Mouse (Mus musculus) embryonic facial prominence, embryonic 13.5 days (tissue): ENCODE measurements around the gene Nol11. TPM values are rescaled to one million over a fixed set of nuclear protein-coding genes. Genes with fewer than 3 reads are reported as not detected.
"Not testable (repeated sequence)": the region's sequence is repeated elsewhere in the genome, so short reads cannot be mapped to it uniquely, and the experiment has no call there.

ENCODE experiments used
- ATAC-seq: fragments of 200-750 bp; cut with Nextera tagmentation; 2 replicates; pipeline ENCODE4 v1.8.0; 2017; ENCODE audit warnings: low read depth; ENCODE audit not compliant: insufficient number of reproducible peaks, insufficient read depth, low FRiP score, low TSS enrichment
- H3K27ac ChIP-seq: fragments of 300-500 bp; sonication (generic); 2 replicates; pipeline ENCODE4 v1.5.1; 2015; ENCODE audit warnings: moderate library complexity, mild to moderate bottlenecking, inconsistent platforms
- H3K27me3 ChIP-seq: fragments of 300-500 bp; sonication (generic); 2 replicates; pipeline ENCODE4 v1.6.1; 2015; ENCODE audit warnings: mild to moderate bottlenecking, inconsistent platforms
- H3K36me3 ChIP-seq: fragments of 300-500 bp; sonication (generic); 2 replicates; pipeline ENCODE4 v1.6.1; 2015; ENCODE audit warnings: mild to moderate bottlenecking, inconsistent platforms
- H3K4me1 ChIP-seq: fragments of 300-500 bp; sonication (generic); 2 replicates; pipeline ENCODE4 v1.6.1; 2015; ENCODE audit warnings: inconsistent platforms
- H3K4me2 ChIP-seq: fragments of 300-500 bp; sonication (generic); 2 replicates; pipeline ENCODE4 v1.6.1; 2015; ENCODE audit warnings: moderate library complexity, mild to moderate bottlenecking, inconsistent platforms
- H3K4me3 ChIP-seq: fragments of 300-500 bp; sonication (generic); 2 replicates; pipeline ENCODE4 v1.5.1; 2015; ENCODE audit warnings: mild to moderate bottlenecking, inconsistent platforms
- H3K9ac ChIP-seq: fragments of 300-500 bp; sonication (generic); 2 replicates; pipeline ENCODE4 v1.6.1; 2015; ENCODE audit warnings: mild to moderate bottlenecking, inconsistent platforms
- H3K9me3 ChIP-seq: fragments of 300-500 bp; sonication (generic); 2 replicates; pipeline ENCODE4 v1.6.1; 2016; ENCODE audit warnings: inconsistent platforms
- WGBS: fragments of 180-500 bp; shearing (Covaris S2); methylation state at CpG from one replicate; pipeline ENCODE4 v1.1.7; 2015; ENCODE audit warnings: mixed read lengths; 5-methylcytosine and 5-hydroxymethylcytosine counted together
- polyA plus RNA-seq: library from polyadenylated mRNA; unstranded; fragments of >200 nt; fragmentation: Nextera tagmentation; extraction: Ambion mirVana; gene quantifications from 2 replicates; pipeline ENCODE4 v1.2.1, GENCODE M21; 2015

Nol11 gene
- polyA plus RNA-seq, 1 experiment from 2014 or later = 61.4 TPM

DNA sequence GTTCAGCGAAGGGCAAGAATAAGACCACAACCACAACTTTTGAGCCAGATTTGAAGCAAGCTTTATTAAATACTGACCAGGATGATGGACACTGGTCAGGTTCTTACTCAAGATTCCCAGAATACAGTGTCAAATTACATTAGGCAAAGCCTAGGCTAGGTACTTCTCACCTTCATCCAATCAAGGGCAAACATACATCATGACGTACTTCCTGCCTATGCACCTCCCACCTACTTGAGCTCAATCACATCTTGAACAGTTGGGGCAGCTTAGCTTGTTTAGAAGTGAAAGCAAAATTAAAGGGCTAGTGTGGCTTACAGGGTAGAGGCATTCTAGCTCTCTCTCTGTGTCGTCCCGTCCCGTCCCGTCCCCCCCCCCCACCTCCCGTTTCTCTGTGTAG is 34.8 kb downstream of the Nol11 start:
- Histone ChIP-seq H3K36me3 (no peaks in the 10 kb centered on the region), H3K4me3 (no peak overlapping the region), H3K9me3 (no peaks in the 10 kb centered on the region), H3K4me1 (no peaks in the 10 kb centered on the region), H3K4me2 (no peak overlapping the region), H3K9ac (no peak overlapping the region), H3K27ac (no peak overlapping the region), H3K27me3 (no peaks in the 10 kb centered on the region)
- 80% methylated on average over 7 of the region's 7 CpGs for WGBS
- no peak for ATAC-seq

DNA sequence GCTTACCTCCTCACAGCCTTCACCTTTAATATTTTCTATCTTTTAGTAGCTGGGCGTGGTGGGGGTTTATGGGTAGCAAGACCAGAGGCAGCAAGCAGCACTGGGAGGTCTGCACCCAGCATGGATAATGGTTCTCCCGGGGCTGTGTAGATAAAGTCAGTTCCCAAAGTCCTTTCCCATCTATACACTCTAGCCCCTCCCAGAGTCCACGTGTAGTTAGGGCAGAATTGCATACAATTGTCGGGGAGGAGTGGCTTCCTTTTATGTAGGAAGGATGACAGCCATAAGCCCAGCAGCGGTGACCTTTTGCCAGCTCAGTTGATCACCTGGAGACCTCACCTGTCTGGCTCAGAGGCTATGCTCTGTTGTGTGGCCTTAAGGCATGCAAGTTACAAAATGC is 35.5 kb downstream of the Nol11 start:
- H3K9me3 ChIP-seq = no peaks in the 10 kb centered on the region
- 76% methylated on average over 5 of the region's 5 CpGs for WGBS
- H3K4me1 ChIP-seq = no peaks in the 10 kb centered on the region
- no peak overlapping the region for H3K27ac ChIP-seq
- no peaks in the 10 kb centered on the region for H3K27me3 ChIP-seq
- H3K36me3 ChIP-seq = no peaks in the 10 kb centered on the region
- no peak overlapping the region for H3K9ac ChIP-seq
- ATAC-seq = no peak
- H3K4me3 ChIP-seq = no peak overlapping the region
- no peak overlapping the region for H3K4me2 ChIP-seq

- Histone ChIP-seq H3K9me3 (no peaks in the 10 kb centered on the region), H3K27ac (no peak overlapping the region), H3K27me3 (no peaks in the 10 kb centered on the region), H3K4me1 (no peaks in the 10 kb centered on the region), H3K4me2 (no peak overlapping the region), H3K36me3 (no peaks in the 10 kb centered on the region), H3K9ac (no peak overlapping the region), H3K4me3 (no peak overlapping the region)
- WGBS = 80% methylated on average over 7 of the region's 7 CpGs
- no peak for ATAC-seq
These were observed 37.4 kb downstream of the Nol11 start for GRCm38 (mm10) chr11:107151809-107152208.

DNA sequence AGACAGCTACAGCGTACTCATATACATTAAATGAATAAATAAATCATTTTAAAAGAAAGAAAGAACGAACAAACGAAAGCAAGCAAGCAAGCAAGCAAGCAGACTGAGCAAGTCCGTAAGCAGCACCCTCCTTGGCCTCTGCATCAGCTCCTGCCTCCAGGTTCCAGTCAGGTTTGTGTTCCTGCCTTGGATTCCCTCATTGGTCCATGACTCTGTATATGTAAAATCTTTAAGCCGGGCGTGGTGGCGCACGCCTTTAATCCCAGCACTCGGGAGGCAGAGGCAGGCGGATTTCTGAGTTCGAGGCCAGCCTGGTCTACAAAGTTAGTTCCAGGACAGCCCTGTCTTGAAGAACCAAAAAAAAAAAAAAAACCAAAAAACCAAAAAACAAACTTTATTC is 45.2 kb downstream of the Nol11 start:
- H3K4me1 ChIP-seq, H3K9me3 ChIP-seq, H3K27me3 ChIP-seq, H3K27ac ChIP-seq, ATAC-seq, H3K4me3 ChIP-seq, H3K4me2 ChIP-seq, H3K36me3 ChIP-seq, H3K9ac ChIP-seq: not testable (repeated sequence)
- 92% methylated on average over 11 of the region's 11 CpGs for WGBS

- no peak overlapping the region for H3K9ac ChIP-seq
- no peak for ATAC-seq
- no peaks in the 10 kb centered on the region for H3K9me3 ChIP-seq
- H3K27me3 ChIP-seq = no peaks in the 10 kb centered on the region
- H3K4me3 ChIP-seq = no peak overlapping the region
- no peak overlapping the region for H3K4me2 ChIP-seq
- no peaks in the 10 kb centered on the region for H3K4me1 ChIP-seq
- no peak overlapping the region for H3K27ac ChIP-seq
- H3K36me3 ChIP-seq = no peaks in the 10 kb centered on the region
- WGBS = 84% methylated on average over 2 of the region's 2 CpGs
These were observed 46.8 kb downstream of the Nol11 start for GRCm38 (mm10) chr11:107142382-107142781.

DNA sequence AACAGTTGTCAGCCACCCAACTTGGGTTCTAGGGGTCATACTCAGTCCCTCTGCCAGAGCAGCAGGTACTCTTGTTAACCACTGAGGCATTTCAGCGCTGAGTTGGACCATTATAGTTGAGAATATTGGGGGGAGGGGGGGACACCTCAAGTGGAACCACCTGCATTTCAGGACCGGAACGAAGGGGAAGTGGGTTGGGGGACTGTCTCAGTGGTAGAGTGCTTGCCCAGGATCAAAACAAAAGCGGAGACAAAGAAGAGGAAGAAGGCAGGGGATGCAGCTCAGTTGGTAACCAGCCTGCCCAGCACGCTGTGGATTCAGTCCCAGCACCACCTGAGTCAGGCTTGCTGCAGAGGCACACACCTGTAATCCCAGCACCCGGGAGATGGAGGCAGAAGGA is 48.4 kb downstream of the Nol11 start:
- WGBS = 26% methylated on average over 6 of the region's 6 CpGs
- H3K9ac ChIP-seq = no peak overlapping the region
- no peaks in the 10 kb centered on the region for H3K9me3 ChIP-seq
- no peak overlapping the region for H3K4me3 ChIP-seq
- no peaks in the 10 kb centered on the region for H3K4me1 ChIP-seq
- no peaks in the 10 kb centered on the region for H3K27me3 ChIP-seq
- H3K4me2 ChIP-seq = no peak overlapping the region
- no peak overlapping the region for H3K27ac ChIP-seq
- no peak for ATAC-seq
- H3K36me3 ChIP-seq = no peaks in the 10 kb centered on the region

DNA sequence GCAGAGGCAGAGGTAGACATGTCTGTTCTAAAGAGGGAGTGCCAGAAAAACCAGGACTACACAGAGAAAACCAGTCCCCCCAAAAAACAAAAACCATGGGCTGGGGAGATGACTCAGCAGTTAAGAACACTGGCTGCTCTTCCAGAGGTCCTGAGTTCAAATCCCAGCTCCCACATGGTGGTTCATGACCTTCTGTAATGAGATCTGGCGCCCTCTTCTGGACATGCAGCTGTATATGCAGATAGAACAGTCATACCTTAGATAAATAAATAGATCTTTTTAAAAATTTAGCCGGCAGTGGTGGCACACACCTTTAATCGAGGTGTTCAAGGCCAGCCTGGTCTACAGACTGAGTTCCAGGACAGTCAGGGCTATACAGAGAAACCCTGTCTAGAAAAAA is 50.5 kb downstream of the Nol11 start:
- no peaks in the 10 kb centered on the region for H3K36me3 ChIP-seq
- 72% methylated on average over 3 of the region's 3 CpGs for WGBS

DNA sequence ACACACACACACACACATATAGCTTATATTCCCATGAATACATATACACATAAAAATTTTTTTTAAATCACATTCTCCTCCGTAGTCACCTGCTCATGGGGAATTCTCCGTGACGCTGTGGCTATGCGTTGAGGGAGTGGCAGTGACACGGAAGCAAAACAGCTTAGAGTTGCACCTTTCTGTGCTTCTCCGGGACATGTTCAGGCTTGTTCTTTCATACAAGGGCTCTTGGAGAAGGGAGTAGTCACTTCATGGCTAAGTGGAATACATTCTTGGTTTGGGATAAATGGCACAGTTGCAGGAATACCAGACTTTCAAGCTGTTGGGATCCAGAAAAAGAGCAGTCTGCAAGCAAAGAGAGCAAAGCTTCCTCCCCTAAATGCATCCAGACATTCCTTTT is 51.6 kb downstream of the Nol11 start:
- no peaks in the 10 kb centered on the region for H3K36me3 ChIP-seq
- peaks cover 2% of the 10 kb centered on the region for H3K4me1 ChIP-seq
- no peaks in the 10 kb centered on the region for H3K27me3 ChIP-seq
- H3K4me2 ChIP-seq = no peak overlapping the region
- ATAC-seq = no peak
- no peak overlapping the region for H3K9ac ChIP-seq
- no peak overlapping the region for H3K4me3 ChIP-seq
- WGBS = 86% methylated on average over 6 of the region's 6 CpGs
- no peak overlapping the region for H3K27ac ChIP-seq
- no peaks in the 10 kb centered on the region for H3K9me3 ChIP-seq

More for the DNA sequence above, 50.5 kb downstream of the Nol11 start:
- Histone ChIP-seq H3K4me3 (no peak overlapping the region), H3K4me2 (no peak overlapping the region), H3K27me3 (no peaks in the 10 kb centered on the region), H3K27ac (no peak overlapping the region), H3K9me3 (no peaks in the 10 kb centered on the region), H3K4me1 (no peaks in the 10 kb centered on the region), H3K9ac (no peak overlapping the region)
- ATAC-seq = no peak

DNA sequence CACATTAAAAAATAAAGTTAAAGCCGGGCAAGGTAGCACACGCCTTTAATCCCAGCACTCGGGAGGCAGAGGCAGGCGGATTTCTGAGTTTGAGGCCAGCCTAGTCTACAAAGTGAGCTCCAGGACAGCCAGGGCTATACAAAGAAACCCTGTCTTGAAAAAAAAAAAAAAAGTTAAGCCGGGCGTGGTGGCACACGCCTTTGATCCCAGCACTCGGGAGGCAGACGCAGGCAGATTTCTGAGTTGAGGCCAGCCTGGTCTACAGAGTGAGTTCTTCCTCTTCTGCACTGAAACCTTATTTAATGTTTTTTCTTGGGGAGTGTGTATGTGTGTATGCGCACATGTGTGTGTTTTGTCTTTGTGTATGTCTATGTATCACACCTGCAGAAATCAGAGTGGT is 52.7 kb downstream of the Nol11 start:
- H3K4me1 ChIP-seq, H3K9ac ChIP-seq, H3K27ac ChIP-seq, H3K36me3 ChIP-seq, H3K9me3 ChIP-seq, H3K4me2 ChIP-seq, H3K4me3 ChIP-seq, H3K27me3 ChIP-seq, ATAC-seq: not testable (repeated sequence)
- WGBS = 93% methylated on average over 10 of the region's 10 CpGs

- no peaks in the 10 kb centered on the region for H3K36me3 ChIP-seq
- no peak overlapping the region for H3K27ac ChIP-seq
- WGBS = 61% methylated on average over 3 of the region's 3 CpGs
- H3K4me3 ChIP-seq = no peak overlapping the region
- no peak overlapping the region for H3K9ac ChIP-seq
- ATAC-seq = no peak
- peaks cover 5% of the 10 kb centered on the region for H3K4me1 ChIP-seq
- no peaks in the 10 kb centered on the region for H3K27me3 ChIP-seq
- no peaks in the 10 kb centered on the region for H3K9me3 ChIP-seq
- no peak overlapping the region for H3K4me2 ChIP-seq
These were observed 53.4 kb downstream of the Nol11 start for GRCm38 (mm10) chr11:107135741-107136140.

DNA sequence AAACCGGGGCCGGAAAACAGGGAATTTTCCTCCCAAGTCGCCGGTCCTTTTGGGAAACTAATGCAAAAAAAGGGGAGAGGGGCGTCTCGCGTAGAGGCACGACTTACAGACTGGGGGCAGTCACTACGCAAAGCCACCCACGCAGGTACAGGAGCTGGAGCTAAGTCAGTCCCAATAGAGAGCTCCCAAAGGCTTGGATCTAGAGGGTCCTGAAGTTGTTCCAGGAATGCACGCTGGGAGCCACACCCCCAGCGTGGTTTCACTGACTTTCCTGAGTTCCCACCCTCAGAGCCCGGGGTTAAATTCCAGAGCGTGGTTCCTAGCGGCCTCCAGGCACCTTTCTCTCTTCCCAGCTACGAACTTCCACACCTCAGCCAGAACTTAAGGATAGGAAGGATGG is 56.8 kb downstream of the Nol11 start:
- Histone ChIP-seq H3K36me3 (no peaks in the 10 kb centered on the region), H3K9ac (peak overlapping the region; percentile 96), H3K4me2 (peak overlapping the region; percentile 85), H3K4me3 (peak overlapping the region; percentile 87), H3K27me3 (no peaks in the 10 kb centered on the region), H3K4me1 (peaks cover 16% of the 10 kb centered on the region), H3K9me3 (no peaks in the 10 kb centered on the region), H3K27ac (peak overlapping the region; percentile 95)
- peak; percentile 43; the same call in 1 of the 2 replicates for ATAC-seq
- under 1% methylated on average over 16 of the region's 16 CpGs for WGBS

DNA sequence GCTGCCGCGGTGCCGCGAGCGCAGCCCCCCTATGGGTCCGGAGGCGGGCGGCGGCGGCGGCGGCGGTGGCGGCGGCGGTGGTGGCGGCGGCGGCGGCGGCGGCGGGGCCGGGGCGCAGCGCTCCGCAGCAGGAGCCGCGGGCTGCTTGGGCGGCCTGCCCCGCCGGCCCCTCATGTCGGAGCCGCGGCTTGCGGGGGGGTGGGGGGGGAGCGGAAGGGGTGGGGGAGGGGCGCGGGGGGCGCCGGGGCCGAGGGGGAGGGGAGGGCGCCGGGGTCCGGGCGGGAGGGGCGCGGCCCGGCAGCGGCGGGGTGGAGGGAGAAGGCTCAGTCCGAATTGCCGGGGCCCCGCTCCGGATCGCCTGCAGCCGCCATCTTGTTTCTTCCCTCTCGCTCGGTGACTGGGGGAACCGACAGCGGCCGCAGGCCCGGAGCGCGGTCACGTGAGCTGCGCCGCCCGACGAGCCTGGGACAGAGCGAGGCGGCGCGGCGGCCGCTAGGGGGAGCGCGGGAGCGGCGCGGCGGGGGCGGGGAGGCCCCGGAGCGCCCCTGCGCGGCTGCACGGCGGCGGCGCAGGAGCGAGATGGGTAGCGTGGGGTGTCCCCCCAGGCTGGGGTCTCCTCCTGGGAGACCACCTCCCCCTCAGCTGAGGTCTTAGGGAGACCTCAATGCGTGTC is 57.3 kb downstream of the Nol11 start, which contains the start of gene Bptf:
Bptf (minus strand) TSS at position 379 of the 673 bp plus-strand sequence.
- no peaks in the 10 kb centered on the region for H3K9me3 ChIP-seq
- H3K4me3 ChIP-seq = peak within 1 kb of the TSS; percentile 87
- peaks cover 16% of the 10 kb centered on the region for H3K4me1 ChIP-seq
- H3K9ac ChIP-seq = peak within 1 kb of the TSS; percentile 96
- 1% methylated on average over 43 of the region's 94 CpGs for WGBS
- H3K36me3 ChIP-seq = no peaks in the 10 kb centered on the region
- peak within 1 kb of the TSS; percentile 95 for H3K27ac ChIP-seq
- ATAC-seq = peak; percentile 95
- H3K4me2 ChIP-seq = peak within 1 kb of the TSS; percentile 85
- H3K27me3 ChIP-seq = no peaks in the 10 kb centered on the region
